Mouse (Mus musculus): ENCODE data around the gene Rbx1. TPM values are rescaled to one million over a fixed set of nuclear protein-coding genes. Genes with fewer than 3 reads are reported as not detected.

The Rbx1 gene
- total RNA-seq, 2 experiments from 2014 or later: 124 to 137 TPM

DNA sequence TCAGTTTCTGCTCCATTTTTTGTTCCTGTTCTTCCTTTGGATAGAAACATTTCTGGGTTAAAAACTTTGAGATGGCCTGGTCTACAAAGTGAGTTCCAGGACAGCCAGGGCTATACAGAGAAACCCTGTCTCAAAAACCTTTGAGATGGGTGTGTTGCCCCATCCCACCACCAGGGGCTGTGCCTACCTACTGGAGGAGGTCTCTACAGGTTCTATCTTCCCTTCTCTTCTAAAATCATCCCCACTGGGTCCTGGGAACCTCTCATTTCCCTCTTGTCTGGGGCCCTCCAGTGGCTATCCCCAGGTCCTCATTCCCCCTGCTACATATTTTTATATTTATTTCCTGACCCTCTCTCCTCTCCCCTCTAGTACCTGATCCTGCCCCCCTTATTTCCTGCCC, 41.1 kb downstream of the Rbx1 start:
- Histone ChIP-seq H3K4me3 (no peak overlapping the region), H3K27ac (no peak overlapping the region)
- no peak for DNase-seq (ENCODE audit: low spot score in 2 of 2)
- peak; percentile 64 for TF ChIP-seq CTCF (conservative IDR thresholded peaks at IDR 0.05)

DNA sequence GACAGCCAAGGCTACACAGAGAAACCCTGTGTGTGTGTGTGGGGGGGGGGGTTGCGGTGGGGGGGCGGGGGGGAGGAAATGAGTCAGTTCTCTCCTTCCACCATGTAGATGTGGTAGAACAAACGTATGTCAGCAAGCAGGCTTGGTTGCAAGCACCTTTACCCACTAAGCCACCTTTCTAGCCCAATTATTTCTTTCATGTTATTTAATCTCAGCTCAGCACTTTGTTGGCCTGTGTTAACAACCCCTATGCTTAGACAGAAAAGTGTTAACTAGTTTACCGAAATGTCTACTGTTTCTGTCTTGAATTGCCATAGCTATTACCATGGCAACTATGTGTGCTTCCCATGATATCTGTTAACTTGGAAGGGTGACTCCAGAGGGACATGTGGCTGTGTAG, 44.5 kb downstream of the Rbx1 start:
- DNase-seq (ENCODE audit: low spot score in 2 of 2): no peak
- no peak for TF ChIP-seq CTCF (conservative IDR thresholded peaks at IDR 0.05)
- H3K4me3 ChIP-seq: no peak overlapping the region
- H3K27ac ChIP-seq: no peak overlapping the region

- Histone ChIP-seq H3K27ac (peak overlapping the region; percentile 59; the same call in 1 of the 2 replicates), H3K4me3 (peak overlapping the region; percentile 1; the same call in 1 of the 2 replicates)
- no peak for TF ChIP-seq CTCF (conservative IDR thresholded peaks at IDR 0.05)
- no peak for DNase-seq (ENCODE audit: low spot score in 2 of 2)
These were observed 45.6 kb downstream of the Rbx1 start for GRCm38 (mm10) chr15:81511601-81512261.

- DNase-seq (ENCODE audit: low spot score in 2 of 2): peak; percentile 46
- peak; percentile 84 for TF ChIP-seq CTCF (conservative IDR thresholded peaks at IDR 0.05)
- Histone ChIP-seq H3K27ac (peak overlapping the region; percentile 51; the same call in 1 of the 2 replicates), H3K4me3 (peak overlapping the region; percentile 48)
These were observed 48.2 kb downstream of the Rbx1 start for GRCm38 (mm10) chr15:81514111-81514971.

GRCm38 (mm10) chr15:81515221-81515620, 49.1 kb downstream of the Rbx1 start:
- DNase-seq (ENCODE audit: low spot score in 2 of 2): no peak
- Histone ChIP-seq H3K27ac (no peak overlapping the region), H3K4me3 (no peak overlapping the region)
- TF ChIP-seq CTCF (conservative IDR thresholded peaks at IDR 0.05): no peak

GRCm38 (mm10) chr15:81518031-81518430, 51.9 kb downstream of the Rbx1 start:
- Histone ChIP-seq H3K27ac (no peak overlapping the region), H3K4me3 (no peak overlapping the region)
- DNase-seq (ENCODE audit: low spot score in 2 of 2): no peak
- no peak for TF ChIP-seq CTCF (conservative IDR thresholded peaks at IDR 0.05)

GRCm38 (mm10) chr15:81518761-81519160, 52.7 kb downstream of the Rbx1 start:
- Histone ChIP-seq H3K4me3 (no peak overlapping the region), H3K27ac (no peak overlapping the region)
- no peak for DNase-seq (ENCODE audit: low spot score in 2 of 2)
- no peak for TF ChIP-seq CTCF (conservative IDR thresholded peaks at IDR 0.05)

DNA sequence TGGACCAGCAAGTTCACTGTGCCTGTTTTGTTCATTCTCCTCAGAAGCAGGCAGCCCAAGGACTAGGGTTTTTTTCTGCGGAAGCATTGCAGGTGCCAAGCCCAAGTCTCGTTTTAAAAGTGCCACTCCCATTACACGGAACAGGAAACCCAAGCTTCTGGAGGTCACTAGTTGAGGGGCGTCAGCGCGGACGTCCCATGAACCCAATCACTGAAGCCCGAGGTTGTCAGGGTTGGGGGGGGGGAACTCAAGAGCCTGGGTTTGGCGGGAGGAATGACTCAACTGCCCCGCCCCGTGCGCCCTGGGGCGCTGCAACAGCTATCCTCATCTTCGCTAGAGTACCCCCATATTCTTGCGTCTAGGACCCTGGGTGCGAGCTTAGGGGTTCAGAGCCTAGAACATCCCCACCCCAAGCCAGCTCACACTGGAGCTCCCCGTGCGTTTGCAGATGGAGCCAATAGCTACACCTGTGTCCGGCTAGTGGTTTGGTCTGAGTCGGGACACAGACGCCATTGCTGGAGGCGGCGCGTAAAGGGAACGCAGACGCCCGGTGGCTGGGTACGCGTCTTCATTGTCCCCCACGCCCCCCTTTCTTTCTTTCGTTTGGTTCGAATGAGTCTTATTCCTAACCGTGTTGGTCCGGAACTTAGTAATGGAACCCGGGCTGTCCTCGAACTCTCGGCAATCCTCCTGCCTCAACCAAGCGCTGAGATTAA, 56.1 kb downstream of the Rbx1 start:
- Histone ChIP-seq H3K4me3 (peak overlapping the region; percentile 70), H3K27ac (peak overlapping the region; percentile 94)
- DNase-seq (ENCODE audit: low spot score in 2 of 2): peak in 1 of 2 experiments; percentile 7
- TF ChIP-seq CTCF (conservative IDR thresholded peaks at IDR 0.05): no peak

DNA sequence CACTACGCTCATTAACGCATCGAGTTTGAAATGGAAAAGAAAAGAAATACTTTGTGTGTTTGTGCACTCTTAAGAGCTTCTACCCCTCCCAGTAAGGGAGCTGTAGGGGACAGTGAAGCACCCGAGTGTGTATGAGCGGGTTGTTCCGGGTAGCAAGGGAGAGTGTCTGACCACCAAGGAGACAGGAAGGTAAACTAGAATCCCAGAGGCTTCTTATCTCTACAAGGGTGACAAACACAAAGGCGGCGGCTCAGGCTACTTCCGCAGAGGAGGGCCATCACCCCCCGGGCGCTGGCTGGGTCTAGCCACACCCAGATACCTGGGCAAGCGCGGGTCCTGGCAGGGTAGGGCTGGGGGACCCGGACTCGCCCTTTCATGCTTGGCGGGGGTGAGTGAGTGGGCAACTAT, 56.7 kb downstream of the Rbx1 start:
- Histone ChIP-seq H3K27ac (peak overlapping the region; percentile 94), H3K4me3 (peak overlapping the region; percentile 70)
- no peak for DNase-seq (ENCODE audit: low spot score in 2 of 2)
- no peak for TF ChIP-seq CTCF (conservative IDR thresholded peaks at IDR 0.05)

GRCm38 (mm10) chr15:81523169-81523871, 57.2 kb downstream of the Rbx1 start:
- H3K4me3 ChIP-seq: peak overlapping the region; percentile 70

DNA sequence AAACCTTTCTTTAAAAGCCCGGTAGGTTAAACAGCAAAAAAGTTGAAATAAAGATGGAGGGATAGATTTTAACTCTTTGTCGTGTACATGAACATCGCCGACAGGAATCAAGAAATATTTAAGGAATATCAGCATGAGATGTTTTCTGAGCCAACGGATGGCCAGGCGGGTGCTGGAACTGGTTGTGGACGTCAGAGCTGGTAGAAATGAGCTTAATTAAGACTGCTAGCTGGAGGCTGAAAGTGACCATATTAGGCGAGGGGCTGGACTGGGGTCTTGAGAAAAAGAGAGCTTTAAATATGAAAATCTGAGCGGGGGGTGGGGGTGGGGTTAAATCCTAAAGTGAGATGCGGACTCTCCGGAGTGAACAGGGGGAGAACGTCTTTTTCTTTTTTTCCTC, 57.8 kb downstream of the Rbx1 start:
- no peak for TF ChIP-seq CTCF (conservative IDR thresholded peaks at IDR 0.05)
- Histone ChIP-seq H3K4me3 (peak overlapping the region; percentile 70), H3K27ac (peak overlapping the region; percentile 94)
- no peak for DNase-seq (ENCODE audit: low spot score in 2 of 2)

More at GRCm38 (mm10) chr15:81523169-81523871, 57.2 kb downstream of the Rbx1 start:
- TF ChIP-seq CTCF (conservative IDR thresholded peaks at IDR 0.05): no peak
- H3K27ac ChIP-seq: peak overlapping the region; percentile 94
- DNase-seq (ENCODE audit: low spot score in 2 of 2): peak; percentile 89 to 93

Other genes starting within 250 kb of the Rbx1 start
- gene Mchr1, start 230.8 kb upstream of the Rbx1 start, total RNA-seq (2021): 10 to 100 TPM; 24.6 to 24.9 TPM
- gene Slc25a17, start 105.5 kb upstream of the Rbx1 start, total RNA-seq (2021): 10 to 100 TPM; 41.5 to 47.6 TPM
- 100 to 1,000 TPM; 163 to 171 TPM for gene St13, start 66.2 kb upstream of the Rbx1 start, total RNA-seq (2021)
- 10 to 100 TPM; 17.0 to 17.9 TPM for gene Xpnpep3, start 66.2 kb upstream of the Rbx1 start, total RNA-seq (2021)
- not detected for gene Dnajb7, start 58.0 kb upstream of the Rbx1 start, total RNA-seq (2021)
- 10 to 100 TPM; 67.8 to 68.4 TPM for gene Ep300, start 119.1 kb downstream of the Rbx1 start, total RNA-seq (2021)
- gene L3mbtl2, start 197.6 kb downstream of the Rbx1 start, total RNA-seq (2021): 10 to 100 TPM; 40.8 to 43.5 TPM
- 10 to 100 TPM; 11.7 to 12.3 TPM for gene Chadl, start 231.0 kb downstream of the Rbx1 start, total RNA-seq (2021)

All from layer of hippocampus, adult 2 months (tissue).